Mouse (Mus musculus) CD8-positive naive resting alpha-beta T cell, adult 2 months (primary cell): ENCODE measurements around the gene Reps1.

Experiments
- DNase-seq, 2 experiments: peaks; one replicate each; pipeline ENCODE4 v3.0.0; 2022; ENCODE audit warnings: low read depth in 2 of 2, low spot score in 2 of 2

Reps1 gene

GRCm38 (mm10) chr10:18064606-18065228, 9.1 kb downstream of the Reps1 start:
- DNase-seq: no peak

- DNase-seq: no peak
Measured at GRCm38 (mm10) chr10:18066031-18066439, 10.4 kb downstream of the Reps1 start.

GRCm38 (mm10) chr10:18067761-18068446, 12.2 kb downstream of the Reps1 start:
- no peak for DNase-seq

- DNase-seq: no peak
Measured at GRCm38 (mm10) chr10:18068880-18069279, 13.2 kb downstream of the Reps1 start.

- no peak for DNase-seq
Measured at GRCm38 (mm10) chr10:18069576-18069975, 13.9 kb downstream of the Reps1 start.

GRCm38 (mm10) chr10:18070144-18070543, 14.5 kb downstream of the Reps1 start:
- DNase-seq: no peak

- no peak for DNase-seq
Measured at GRCm38 (mm10) chr10:18070616-18071015, 15.0 kb downstream of the Reps1 start.

GRCm38 (mm10) chr10:18072871-18073270, 17.2 kb downstream of the Reps1 start:
- no peak for DNase-seq

- DNase-seq: no peak
Measured at GRCm38 (mm10) chr10:18074383-18075075, 18.9 kb downstream of the Reps1 start.

- no peak for DNase-seq
Measured at GRCm38 (mm10) chr10:18075845-18076244, 20.2 kb downstream of the Reps1 start.

GRCm38 (mm10) chr10:18081536-18081935, 25.9 kb downstream of the Reps1 start:
- DNase-seq: no peak

- DNase-seq: no peak
Measured at GRCm38 (mm10) chr10:18082772-18083171, 27.1 kb downstream of the Reps1 start.

GRCm38 (mm10) chr10:18090691-18091090, 35.0 kb downstream of the Reps1 start:
- no peak for DNase-seq

GRCm38 (mm10) chr10:18102166-18102565, 46.5 kb downstream of the Reps1 start:
- no peak for DNase-seq

GRCm38 (mm10) chr10:18107471-18107870, 51.8 kb downstream of the Reps1 start:
- no peak for DNase-seq

GRCm38 (mm10) chr10:18110940-18111339, 55.3 kb downstream of the Reps1 start:
- no peak for DNase-seq

- DNase-seq: no peak
Measured at GRCm38 (mm10) chr10:18113473-18114093, 57.9 kb downstream of the Reps1 start.

- no peak for DNase-seq
Measured at GRCm38 (mm10) chr10:18118336-18118735, 62.7 kb downstream of the Reps1 start.

GRCm38 (mm10) chr10:18130276-18130675, 74.6 kb downstream of the Reps1 start:
- no peak for DNase-seq

GRCm38 (mm10) chr10:18131666-18132650, 76.3 kb downstream of the Reps1 start:
- DNase-seq: no peak
